Mouse (Mus musculus) forebrain, embryonic 11.5 days (tissue): ENCODE measurements around the gene Col25a1. TPM values are rescaled to one million over a fixed set of nuclear protein-coding genes. Genes with fewer than 3 reads are reported as not detected.

Experiments used
- ATAC-seq: fragments of 200-750 bp; cut with Nextera tagmentation; replicated peaks from 2 replicates; pipeline ENCODE4 v1.8.0; 2017; ENCODE audit warnings: moderate TSS enrichment; ENCODE audit not compliant: low FRiP score
- DNase-seq: peaks from one replicate; pipeline ENCODE4 v3.0.0-alpha.2; 2017; ENCODE audit warnings: low spot score
- H3K27ac ChIP-seq: fragments of 300-500 bp; sonication (generic); 2 replicates; pipeline ENCODE4 v1.5.1; 2014; ENCODE audit warnings: low read depth, low read length
- H3K27me3 ChIP-seq: fragments of 300-500 bp; sonication (generic); 2 replicates; pipeline ENCODE4 v1.6.1; 2014; ENCODE audit warnings: mild to moderate bottlenecking, low read length, mixed read lengths; ENCODE audit not compliant: control insufficient read depth, insufficient read depth
- H3K36me3 ChIP-seq: fragments of 300-500 bp; sonication (generic); 2 replicates; pipeline ENCODE4 v1.6.1; 2014; ENCODE audit warnings: mild to moderate bottlenecking, low read length, moderate library complexity, mixed read lengths; ENCODE audit not compliant: control insufficient read depth, insufficient read depth
- H3K4me1 ChIP-seq: fragments of 300-500 bp; sonication (generic); replicated peaks from 2 replicates; pipeline ENCODE4 v1.6.1; 2014; ENCODE audit warnings: low read length, mixed read lengths; ENCODE audit not compliant: control insufficient read depth, insufficient read depth
- H3K4me2 ChIP-seq: fragments of 300-500 bp; sonication (generic); 2 replicates; pipeline ENCODE4 v1.6.1; 2014; ENCODE audit warnings: low read depth, mild to moderate bottlenecking, low read length, moderate library complexity, mixed read lengths; ENCODE audit not compliant: severe bottlenecking
- H3K4me3 ChIP-seq: fragments of 300-500 bp; sonication (generic); 2 replicates; pipeline ENCODE4 v1.5.1; 2014; ENCODE audit warnings: low read depth, low read length
- H3K9ac ChIP-seq: fragments of 300-500 bp; sonication (generic); 2 replicates; pipeline ENCODE4 v1.6.1; 2014; ENCODE audit warnings: low read length
- H3K9me3 ChIP-seq: fragments of 300-500 bp; sonication (generic); 2 replicates; pipeline ENCODE4 v1.6.1; 2016; ENCODE audit warnings: low read length, mixed read lengths; ENCODE audit not compliant: control insufficient read depth
- WGBS: fragments of 180-500 bp; shearing (Covaris S2); extraction: QIAGEN DNeasy Blood & Tissue Kit; methylation state at CpG from one replicate; pipeline ENCODE4 v1.1.7; 2014; 5-methylcytosine and 5-hydroxymethylcytosine counted together
- polyA plus RNA-seq: library from polyadenylated mRNA; unstranded; fragments of >200 nt; fragmentation: Nextera tagmentation; extraction: Ambion mirVana; gene quantifications from 2 replicates; pipeline ENCODE4 v1.2.1, GENCODE M21; 2014

Col25a1 gene
- polyA plus RNA-seq, 1 experiment from 2014 or later: 2.4 TPM

DNA sequence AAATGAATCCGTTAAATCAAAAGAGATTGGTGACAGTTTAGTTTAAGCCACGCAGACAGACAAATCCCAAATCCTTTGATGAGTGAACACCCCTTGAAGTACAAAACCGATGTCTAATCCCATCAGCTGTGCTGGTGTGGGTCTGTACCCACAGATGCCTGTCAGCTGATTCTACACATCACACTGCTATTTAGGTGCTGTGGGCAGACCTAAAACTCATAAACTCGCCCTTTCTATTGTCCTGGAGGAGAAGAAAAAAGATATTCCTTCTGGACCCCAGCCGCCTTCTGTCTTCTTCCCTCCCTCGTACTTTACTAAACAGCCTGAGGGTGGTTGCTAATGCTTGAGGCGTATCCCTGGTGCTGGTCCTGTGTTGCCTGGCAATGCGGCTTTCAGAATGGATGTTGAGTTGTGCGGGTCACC is 387.2 kb downstream of the Col25a1 start:
- H3K4me1 ChIP-seq: no peaks in the 10 kb centered on the region
- ATAC-seq: no peak; the same call in 1 of the 2 replicates
- H3K4me3 ChIP-seq: no peak overlapping the region
- H3K36me3 ChIP-seq: no peaks in the 10 kb centered on the region
- H3K9ac ChIP-seq: no peak overlapping the region
- no peak overlapping the region for H3K4me2 ChIP-seq
- H3K27ac ChIP-seq: no peak overlapping the region
- 27% methylated on average over 9 of the region's 9 CpGs for WGBS
- H3K27me3 ChIP-seq: no peaks in the 10 kb centered on the region
- no peaks in the 10 kb centered on the region for H3K9me3 ChIP-seq
- no peak for DNase-seq

DNA sequence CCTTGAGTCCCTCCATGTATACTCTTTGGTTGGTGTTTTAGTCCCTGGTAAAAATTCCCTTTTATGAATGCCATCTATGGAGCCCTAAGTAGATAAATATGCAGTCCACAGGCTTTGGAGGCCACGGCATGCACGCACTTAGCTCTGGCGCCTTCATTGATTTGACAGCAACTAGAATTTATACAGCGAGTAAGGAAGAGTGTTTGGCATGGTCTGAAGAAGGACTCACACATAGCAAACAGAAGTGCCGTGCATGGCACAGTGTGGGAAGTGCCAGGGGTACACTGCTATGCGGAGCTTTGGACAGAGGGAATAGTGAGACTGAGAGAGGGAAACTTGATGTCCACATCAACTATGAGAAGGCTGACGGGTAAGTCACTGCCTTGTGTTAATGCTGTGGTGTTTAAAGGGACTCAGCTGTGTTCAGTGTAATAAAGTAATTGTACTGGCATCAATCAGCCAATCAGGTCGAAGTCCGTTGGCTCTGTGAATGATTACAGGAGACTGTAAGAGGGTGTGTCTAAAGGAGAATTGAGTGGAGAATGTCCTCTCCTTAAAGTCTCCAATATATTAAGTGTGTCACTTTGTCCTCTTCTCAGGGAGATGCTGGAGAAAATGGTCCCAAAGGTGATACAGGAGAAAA is 390.7 kb downstream of the Col25a1 start:
- Histone ChIP-seq H3K4me3 (no peak overlapping the region), H3K27me3 (no peaks in the 10 kb centered on the region), H3K27ac (no peak overlapping the region), H3K9ac (no peak overlapping the region), H3K9me3 (no peaks in the 10 kb centered on the region), H3K36me3 (no peaks in the 10 kb centered on the region), H3K4me1 (no peaks in the 10 kb centered on the region), H3K4me2 (no peak overlapping the region)
- WGBS: 94% methylated on average over 9 of the region's 9 CpGs
- no peak for ATAC-seq
- DNase-seq: no peak

DNA sequence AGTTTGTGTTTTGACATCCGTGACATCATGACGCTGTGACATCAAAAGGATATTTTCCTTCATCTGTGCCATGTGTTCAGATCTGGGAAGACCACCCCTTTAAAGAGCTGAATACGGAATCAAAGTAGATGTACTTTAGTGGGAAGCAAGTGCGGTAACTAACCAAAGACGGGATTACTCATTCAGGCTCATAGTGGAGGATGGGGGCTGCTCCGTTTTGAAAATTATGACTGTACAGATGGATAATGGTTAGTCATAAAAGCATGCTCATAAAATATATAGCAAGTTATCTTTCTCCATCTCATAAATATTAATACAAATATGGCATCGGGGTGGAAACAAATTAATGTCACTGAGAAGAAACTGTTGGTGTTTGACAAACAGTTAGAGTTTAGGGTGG is 391.7 kb downstream of the Col25a1 start:
- 93% methylated on average over 7 of the region's 7 CpGs for WGBS
- Histone ChIP-seq H3K9ac (no peak overlapping the region), H3K27ac (no peak overlapping the region), H3K4me2 (no peak overlapping the region), H3K27me3 (no peaks in the 10 kb centered on the region), H3K36me3 (no peaks in the 10 kb centered on the region), H3K4me1 (no peaks in the 10 kb centered on the region), H3K4me3 (no peak overlapping the region), H3K9me3 (no peaks in the 10 kb centered on the region)
- no peak for DNase-seq
- no peak for ATAC-seq

DNA sequence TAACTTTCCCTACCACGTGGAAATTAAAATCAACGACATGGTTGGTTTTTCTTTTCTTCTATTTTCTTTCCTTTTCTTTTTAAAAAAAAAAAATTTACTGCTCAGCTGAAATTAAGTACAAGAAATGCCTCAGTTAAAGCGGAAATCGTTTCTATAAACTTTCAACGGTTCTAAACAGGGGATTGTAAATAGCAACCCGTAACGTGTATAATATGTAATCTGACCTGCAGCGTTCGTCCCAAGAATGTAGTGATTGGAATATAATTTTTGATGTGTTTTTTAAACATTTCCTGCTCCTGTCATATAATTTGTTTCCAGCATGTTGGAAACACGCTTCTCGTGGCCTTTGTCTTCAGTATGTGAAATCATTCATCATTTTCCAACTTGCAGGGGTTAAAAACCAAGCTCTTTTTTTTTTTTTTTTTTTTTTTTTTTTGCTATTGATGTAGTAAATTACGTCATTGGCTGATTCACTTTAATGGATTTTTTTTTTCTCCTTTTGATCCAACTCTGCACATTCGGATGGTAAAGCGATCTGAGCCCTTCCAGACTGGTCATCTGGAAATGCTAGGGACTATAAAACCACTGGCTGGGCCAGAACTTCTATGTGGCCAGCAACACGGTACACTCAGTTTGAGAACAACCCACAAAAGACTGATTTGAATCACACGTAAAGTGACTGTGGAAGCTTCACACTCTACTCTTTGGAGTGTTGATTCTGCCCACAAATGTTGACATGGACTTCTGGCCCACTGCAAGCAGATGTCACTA is 393.3 kb downstream of the Col25a1 start:
- Histone ChIP-seq H3K36me3 (no peaks in the 10 kb centered on the region), H3K4me1 (no peaks in the 10 kb centered on the region), H3K4me2 (no peak overlapping the region), H3K9me3 (no peaks in the 10 kb centered on the region), H3K27me3 (no peaks in the 10 kb centered on the region), H3K27ac (no peak overlapping the region), H3K9ac (no peak overlapping the region), H3K4me3 (no peak overlapping the region)
- no peak for DNase-seq
- 88% methylated on average over 16 of the region's 16 CpGs for WGBS
- ATAC-seq: no peak

DNA sequence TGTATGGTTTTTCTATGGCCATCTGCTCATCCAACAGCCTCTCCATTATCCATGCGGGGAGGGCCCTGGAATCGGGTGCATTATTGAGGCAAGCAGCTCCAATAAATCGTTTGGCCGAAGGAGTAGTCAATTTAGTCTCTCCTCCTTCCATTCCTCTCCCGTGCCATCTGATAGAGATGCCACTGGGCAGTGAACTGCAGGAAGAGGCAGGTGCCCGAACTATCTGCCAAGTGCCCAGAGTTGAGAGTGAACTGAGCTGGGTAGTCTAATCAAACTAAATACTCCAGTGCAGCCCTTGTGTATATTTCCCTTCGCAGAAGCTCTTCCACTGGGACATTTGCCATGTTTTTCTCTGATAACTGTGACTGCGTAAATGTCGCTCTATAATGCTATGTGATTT is 403.7 kb downstream of the Col25a1 start:
- Histone ChIP-seq H3K27me3 (no peaks in the 10 kb centered on the region), H3K9me3 (no peaks in the 10 kb centered on the region), H3K36me3 (no peaks in the 10 kb centered on the region), H3K4me3 (no peak overlapping the region), H3K4me1 (no peaks in the 10 kb centered on the region), H3K9ac (no peak overlapping the region), H3K27ac (no peak overlapping the region), H3K4me2 (no peak overlapping the region)
- DNase-seq: no peak
- ATAC-seq: no peak
- WGBS: 91% methylated on average over 9 of the region's 9 CpGs

DNA sequence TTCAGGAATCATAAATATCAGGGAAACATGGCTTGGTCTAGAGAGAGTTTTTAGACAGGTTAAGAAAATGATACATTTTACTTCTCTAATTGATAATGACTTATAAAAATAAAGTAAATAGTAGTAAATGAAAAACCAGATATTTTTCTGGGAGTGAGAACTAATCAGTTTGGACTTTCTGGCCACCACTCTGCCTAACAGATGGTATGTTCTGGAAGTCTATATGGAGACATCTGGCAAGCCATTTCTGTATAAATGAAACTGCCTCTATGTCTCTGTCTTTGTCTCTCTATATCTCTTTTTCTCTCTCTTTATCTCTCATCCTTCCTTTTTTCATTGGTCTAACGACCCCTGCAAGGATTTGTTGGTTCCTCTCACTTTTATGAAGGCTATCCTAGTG is 410.2 kb downstream of the Col25a1 start:
- ATAC-seq (no peak), DNase-seq (no peak)
- Histone ChIP-seq H3K4me3 (no peak overlapping the region), H3K27me3 (no peaks in the 10 kb centered on the region), H3K4me2 (no peak overlapping the region), H3K4me1 (no peaks in the 10 kb centered on the region), H3K9ac (no peak overlapping the region), H3K36me3 (no peaks in the 10 kb centered on the region), H3K27ac (no peak overlapping the region), H3K9me3 (no peaks in the 10 kb centered on the region)
- WGBS: 67% methylated on average over 1 of the region's 1 CpGs

DNA sequence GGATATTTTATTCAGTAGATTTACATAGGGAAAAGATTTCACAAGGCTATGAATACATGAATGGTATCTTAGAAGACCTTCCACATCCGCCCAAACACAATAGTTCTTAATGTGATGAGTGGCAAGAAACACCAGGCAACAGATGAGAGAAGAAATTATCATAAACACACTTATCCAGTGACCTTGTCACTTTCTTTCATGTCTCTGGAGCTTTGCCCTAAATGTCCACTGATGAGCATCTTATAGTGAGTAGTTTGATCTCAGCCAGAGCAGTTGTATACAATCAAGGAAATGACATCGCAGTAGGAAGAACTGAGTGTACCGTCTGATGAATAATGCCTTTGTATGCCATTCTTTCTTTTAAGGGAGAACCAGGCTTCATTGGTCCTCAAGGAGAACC is 414.7 kb downstream of the Col25a1 start:
- no peaks in the 10 kb centered on the region for H3K27me3 ChIP-seq
- no peak for DNase-seq
- H3K4me1 ChIP-seq: no peaks in the 10 kb centered on the region
- ATAC-seq: no peak
- no peaks in the 10 kb centered on the region for H3K9me3 ChIP-seq
- H3K36me3 ChIP-seq: no peaks in the 10 kb centered on the region
- H3K4me3 ChIP-seq: no peak overlapping the region
- H3K9ac ChIP-seq: no peak overlapping the region
- 79% methylated on average over 3 of the region's 3 CpGs for WGBS
- H3K4me2 ChIP-seq: no peak overlapping the region
- no peak overlapping the region for H3K27ac ChIP-seq

DNA sequence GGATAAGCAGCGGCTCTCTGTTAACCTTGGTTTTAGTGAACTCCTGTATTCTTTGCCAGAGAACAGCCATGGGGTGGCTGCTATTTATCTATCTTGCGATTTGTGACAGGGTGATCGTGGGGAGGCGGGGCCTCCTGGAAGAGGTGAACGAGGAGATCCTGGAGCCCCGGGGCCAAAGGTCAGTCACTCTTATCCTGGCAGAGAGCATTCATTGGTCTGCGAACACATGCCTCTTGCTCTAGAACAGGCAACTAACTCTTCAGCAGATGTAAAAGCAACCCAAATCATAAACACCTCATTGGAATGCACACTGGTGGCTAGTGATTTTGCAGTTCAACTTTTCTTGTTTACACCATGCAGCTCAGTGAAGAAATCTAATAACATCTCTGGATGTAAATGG is 417.8 kb downstream of the Col25a1 start:
- H3K9ac ChIP-seq: no peak overlapping the region
- H3K27me3 ChIP-seq: no peaks in the 10 kb centered on the region
- no peak overlapping the region for H3K4me3 ChIP-seq
- ATAC-seq: no peak
- no peak for DNase-seq
- H3K36me3 ChIP-seq: no peaks in the 10 kb centered on the region
- no peak overlapping the region for H3K27ac ChIP-seq
- 80% methylated on average over 7 of the region's 7 CpGs for WGBS
- no peaks in the 10 kb centered on the region for H3K4me1 ChIP-seq
- no peak overlapping the region for H3K4me2 ChIP-seq
- no peaks in the 10 kb centered on the region for H3K9me3 ChIP-seq

DNA sequence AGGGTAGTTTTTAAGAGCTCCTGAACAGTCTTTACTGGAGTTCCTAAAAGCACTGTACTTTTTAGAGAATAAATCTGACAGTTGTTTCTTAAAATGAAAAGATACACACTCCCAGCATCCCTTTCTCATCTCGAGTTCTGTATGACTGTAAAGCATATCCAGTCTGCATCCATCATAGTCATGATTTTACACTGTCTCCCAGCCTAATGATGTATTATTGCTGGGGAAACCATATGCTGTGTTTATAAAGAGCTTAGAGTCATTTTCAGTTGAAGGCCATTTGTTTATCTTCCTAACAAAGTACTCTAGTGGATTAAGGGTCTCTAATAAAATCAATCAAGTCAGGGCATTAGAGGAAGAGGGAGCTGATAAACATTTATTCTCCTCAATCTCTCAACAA is 425.0 kb downstream of the Col25a1 start:
- H3K4me2 ChIP-seq: no peak overlapping the region
- H3K9ac ChIP-seq: no peak overlapping the region
- H3K9me3 ChIP-seq: no peaks in the 10 kb centered on the region
- no peak overlapping the region for H3K4me3 ChIP-seq
- WGBS: 78% methylated on average over 1 of the region's 1 CpGs
- H3K27ac ChIP-seq: no peak overlapping the region
- H3K4me1 ChIP-seq: no peaks in the 10 kb centered on the region
- H3K27me3 ChIP-seq: no peaks in the 10 kb centered on the region
- DNase-seq: no peak
- ATAC-seq: no peak
- no peaks in the 10 kb centered on the region for H3K36me3 ChIP-seq
